Mouse (Mus musculus): ENCODE measurements around the gene Mdga1.

- TF ChIP-seq EP300 (IDR thresholded peaks at IDR 0.05; ENCODE audit: low read depth) (no peak), CTCF (IDR thresholded peaks at IDR 0.05; ENCODE audit: low read depth) (no peak)
These were observed 74.9 kb downstream of the Mdga1 start for GRCm38 (mm10) chr17:29894965-29895364.
